Mouse (Mus musculus): ENCODE results near the gene Myrf.

Gene Myrf

DNA sequence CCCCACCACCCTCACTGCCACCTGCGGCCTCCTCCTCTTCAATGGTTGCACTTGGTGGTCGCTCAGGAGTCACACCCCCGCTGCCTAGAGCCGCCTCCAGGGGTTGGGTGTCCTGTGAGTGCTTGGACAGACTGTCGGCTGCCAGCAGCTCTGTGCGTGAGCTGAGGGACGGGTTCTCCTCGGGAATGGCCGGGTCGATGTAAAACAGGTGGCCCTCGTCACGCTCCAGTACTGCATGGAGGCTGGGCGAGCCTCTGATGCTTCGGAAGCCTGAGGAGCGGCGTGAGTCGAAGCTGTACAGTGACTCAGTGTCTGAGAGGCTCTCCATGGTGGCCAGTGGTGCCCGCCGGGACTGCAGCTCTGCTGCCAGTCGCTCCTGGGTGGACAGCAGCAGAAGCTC lies 7.6 kb upstream of the Myrf start:
- no peak for DNase-seq

DNA sequence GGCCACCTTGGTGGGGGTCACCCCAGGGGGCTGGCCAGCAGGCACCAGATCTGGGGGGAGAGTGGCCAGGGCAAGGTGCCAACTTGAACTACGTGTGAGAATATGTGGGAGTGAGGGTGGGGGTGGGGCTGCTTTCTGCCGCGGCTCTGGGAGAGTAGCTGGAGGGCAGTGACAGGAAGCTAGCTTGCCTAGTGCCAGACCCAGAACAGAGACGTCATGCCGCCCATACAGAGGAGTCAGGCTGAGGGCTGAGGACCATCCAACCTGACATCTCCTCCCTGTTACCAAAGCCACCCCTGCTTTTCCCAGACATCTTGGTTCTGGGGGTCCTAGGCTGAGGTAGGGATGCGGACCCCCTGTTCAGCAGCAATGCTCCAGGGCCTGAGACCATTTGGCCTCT lies 6.6 kb upstream of the Myrf start:
- no peak for DNase-seq

DNA sequence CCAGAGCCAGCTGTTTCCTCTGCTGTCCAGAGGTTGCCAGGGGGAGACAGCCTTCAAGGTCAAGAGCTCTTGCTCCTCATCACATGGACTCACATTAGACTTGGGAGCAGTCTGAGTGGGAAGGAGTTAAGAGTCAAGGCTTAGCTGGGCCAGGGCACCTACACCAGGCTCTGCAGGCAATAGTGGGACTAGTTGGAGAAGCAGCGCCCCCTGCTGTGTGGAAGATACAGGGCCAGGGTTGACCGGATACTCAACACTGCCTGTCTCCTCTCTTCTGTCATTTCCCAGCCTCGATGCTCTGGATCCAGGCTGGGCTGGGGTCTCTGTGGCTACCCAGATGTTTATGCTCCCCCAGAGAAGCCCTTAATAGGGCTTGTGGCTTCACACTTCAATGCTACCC lies 3.6 kb upstream of the Myrf start:
- DNase-seq: peak in 1 of 2 experiments; percentile 58

DNA sequence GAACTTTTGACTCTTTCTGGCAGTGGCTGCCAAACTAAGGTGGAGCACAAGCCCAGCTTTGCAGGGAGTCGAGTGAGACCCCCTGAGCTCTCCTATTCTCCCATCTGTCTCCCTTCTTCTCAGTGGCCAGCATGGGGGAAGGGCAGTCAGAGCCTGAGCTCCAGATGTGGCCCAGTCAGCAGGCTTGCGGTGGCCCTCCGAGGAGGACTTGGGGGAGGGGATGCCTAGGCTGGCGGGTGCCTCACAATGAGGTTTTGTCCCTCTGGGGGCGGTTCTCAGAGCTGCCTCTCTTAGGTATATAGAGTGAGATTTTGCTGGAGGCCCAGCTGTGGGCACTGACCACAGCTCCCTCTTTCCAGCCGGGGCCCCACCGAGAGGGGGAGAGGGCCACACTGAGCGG lies 2.4 kb upstream of the Myrf start:
- DNase-seq: peak in 1 of 2 experiments; percentile 14

DNA sequence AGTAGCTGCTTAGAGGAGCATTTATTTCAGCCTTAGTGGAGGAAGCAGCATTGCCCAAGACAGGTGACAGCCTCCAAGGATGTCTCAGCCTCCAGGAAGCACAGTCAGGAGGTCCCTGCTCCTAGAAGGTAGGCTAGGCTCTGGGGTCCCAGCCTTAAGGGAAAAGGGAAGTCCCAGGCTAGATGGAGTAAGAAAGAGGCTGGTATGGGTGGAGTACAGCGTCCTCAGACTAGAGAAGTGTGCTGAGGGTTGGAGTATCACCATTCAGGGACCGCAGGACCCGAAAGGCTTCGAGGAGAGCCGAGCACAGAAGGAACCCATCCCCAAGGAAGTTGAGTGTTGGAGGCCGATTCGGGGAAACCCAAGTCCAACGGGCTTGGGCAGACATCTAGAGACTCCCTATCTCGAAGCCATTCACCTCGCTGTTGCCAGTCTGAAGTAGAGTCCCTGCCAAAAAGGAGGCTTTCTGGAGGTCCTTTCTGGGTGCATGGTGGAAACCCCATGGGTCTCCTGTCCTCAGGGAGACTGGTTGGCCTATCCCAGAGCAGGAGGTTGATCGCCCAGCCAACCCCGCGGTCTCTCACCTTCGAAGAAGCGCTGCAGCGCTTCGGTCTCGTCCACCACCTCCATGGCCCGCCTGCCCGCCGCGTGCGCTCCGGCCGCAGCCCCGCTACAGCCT lies 434 bp downstream of the Myrf start:
- no peak for DNase-seq

DNA sequence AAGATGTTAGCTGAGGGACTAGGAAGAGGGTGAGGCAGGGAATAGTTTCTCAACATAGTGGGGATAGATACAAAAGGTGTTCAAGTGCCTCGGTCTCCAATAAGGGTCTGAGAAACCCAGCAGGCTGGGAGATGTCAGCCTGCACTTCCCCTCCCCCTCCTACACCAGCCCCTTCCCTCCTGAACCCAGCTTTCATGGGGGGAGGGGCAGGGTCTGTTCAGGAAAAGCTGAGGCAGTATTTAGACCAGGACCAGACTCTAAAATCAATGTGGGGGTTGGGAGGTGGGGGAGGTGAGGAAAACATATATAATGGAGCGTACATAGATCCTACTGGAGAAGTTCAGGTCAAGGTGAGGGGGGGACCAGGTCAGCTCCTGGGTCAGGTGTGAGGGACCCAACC lies 1.1 kb downstream of the Myrf start:
- DNase-seq: no peak

DNA sequence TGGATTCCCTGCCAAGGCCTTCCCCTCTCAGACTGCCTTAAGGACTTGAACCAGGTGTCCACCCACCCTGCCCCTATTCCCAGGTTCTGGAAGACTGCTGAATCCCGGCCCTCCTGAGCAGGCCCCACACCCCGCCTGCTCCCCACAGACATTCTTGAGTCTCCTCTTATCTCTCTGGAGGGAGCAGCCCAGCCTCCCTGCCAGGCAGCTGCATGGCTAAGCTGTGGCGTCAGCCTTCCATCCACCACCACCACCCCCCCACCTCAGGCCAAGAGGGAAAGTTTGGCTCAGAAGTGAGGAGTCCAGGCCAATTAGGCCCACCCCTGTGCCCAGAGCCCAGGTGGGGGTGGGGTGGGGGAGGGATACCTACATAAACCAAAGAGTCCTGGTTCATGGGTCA lies 2.1 kb downstream of the Myrf start:
- DNase-seq: no peak

DNA sequence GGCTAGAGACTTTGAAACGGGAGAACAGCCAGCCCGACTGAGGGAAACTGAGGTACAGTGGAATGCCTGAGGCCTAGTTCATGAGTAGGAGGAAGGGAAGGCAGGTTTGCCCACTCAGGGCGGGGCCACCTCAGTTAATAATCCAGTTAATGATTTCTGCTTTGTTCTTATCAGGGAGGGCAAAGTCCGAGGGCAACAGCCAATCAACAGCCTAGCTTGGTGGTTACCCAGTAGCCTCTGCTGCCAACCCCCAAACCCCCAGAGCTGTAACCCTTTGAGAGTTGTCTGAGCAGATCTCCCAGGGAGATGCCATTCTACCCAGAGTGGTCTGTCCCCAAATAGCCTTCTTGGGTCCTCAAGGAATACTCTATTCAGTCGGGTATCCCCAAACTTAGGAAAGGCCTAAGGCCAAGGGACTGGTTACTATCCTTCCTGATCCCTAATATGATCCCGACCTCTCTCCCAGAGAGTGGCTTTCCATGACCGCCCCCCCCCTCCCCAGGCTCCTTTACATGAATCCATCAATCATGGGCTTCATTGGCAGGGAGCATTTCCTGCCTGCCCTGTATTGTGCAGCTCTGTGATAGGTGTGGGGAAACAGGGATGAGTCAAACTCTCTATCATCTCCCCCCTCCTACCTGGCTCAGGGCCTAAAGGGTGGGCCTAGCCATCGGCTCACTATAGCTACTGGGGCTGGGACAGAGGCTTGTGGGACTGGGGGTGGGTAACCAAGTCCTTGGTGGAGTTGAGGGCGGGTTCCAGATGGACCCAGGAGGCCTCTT lies 4.6 kb downstream of the Myrf start:
- no peak for DNase-seq

DNA sequence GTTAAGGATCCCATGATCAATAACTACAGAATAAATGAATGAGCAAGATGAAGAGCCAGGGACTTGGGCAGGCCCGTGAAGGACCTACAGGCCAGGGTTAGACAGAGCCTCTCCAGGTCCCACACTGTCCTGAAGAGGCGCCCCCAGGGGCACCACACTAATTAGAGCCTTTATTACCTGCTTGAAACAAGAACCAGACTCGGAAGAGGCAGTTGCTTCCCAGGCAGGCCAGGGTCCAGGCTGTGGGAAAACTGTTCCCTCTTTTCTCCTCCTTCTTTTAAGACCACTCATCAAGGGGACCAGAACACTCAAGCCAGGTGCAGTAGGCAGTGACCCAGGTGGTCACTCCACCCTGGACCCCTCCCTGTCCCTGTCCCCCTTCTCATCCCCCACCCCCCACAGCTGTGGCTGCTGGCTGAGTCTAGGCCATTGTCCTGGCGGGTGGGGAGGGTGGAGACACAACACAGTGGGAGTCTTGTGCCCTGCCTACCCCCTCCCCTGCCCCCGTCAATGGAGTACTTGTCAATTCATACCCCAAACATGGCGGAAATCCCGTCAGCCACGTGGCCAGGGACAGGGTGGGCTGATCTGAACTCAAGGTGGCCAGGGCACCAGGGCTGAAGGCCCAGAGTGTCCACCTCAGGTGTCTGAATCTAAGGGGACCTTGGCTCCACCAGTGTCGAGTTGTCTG lies 8.1 kb downstream of the Myrf start:
- DNase-seq: peak in 1 of 2 experiments; percentile 23

DNA sequence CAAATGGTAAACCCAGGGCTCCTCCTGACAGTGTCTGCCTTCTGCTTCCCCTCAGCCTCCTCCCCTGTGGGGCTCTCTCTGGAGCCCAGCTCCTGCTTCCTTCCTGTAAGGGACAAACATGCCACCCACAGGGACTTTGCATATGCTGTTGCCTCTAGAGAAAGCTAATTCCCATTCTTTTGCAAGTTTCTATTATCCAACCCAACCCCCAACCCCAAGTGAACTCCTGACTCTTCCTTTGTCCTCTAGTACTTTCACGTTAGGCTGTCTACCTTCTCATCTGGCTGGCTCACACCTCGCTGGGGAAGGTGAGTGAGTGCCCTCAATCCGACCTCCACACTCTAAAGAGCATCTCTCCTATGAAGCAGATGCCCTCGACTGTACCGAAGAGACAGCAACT lies 8.7 kb downstream of the Myrf start:
- DNase-seq: no peak

DNA sequence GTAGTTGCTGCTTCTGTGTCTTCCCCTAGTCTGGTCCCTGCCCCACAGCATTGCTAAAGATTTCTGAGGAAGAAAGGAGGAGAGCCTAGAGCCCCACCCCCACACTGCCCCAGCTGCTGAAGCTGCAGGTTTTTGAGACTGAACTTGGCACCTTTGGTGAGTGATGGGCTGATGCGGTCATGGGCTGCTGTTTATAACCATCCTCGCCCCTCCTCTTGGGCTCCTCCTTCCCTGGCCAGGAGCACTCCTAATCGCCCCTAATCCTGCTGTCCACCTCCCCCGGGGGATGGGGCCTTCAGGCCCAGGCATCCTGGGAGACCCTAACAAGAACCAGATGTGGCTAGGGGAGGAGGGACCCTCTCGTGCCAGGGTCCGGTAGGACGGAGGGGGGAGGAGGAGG lies 9.5 kb downstream of the Myrf start:
- DNase-seq: no peak

DNA sequence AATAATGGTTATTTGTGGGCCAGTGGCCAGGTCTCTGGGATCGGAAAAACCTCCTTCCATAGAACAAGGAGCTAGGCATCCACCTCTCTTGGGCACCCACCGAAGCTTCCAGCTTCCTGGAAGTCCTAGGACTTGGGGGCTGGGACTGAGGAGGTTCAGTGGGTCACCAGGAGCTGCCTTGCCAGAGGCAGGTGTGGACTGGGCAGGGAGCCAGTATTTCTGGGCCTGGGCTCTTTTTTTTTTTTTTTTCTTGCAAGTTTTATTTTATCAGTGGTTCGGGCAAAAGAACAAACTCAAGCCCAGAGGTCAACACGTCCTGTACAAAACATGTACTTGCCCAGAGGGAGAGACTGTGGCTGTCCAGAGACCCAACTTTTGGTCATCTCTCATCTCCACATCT lies 14.8 kb downstream of the Myrf start:
- no peak for DNase-seq

DNA sequence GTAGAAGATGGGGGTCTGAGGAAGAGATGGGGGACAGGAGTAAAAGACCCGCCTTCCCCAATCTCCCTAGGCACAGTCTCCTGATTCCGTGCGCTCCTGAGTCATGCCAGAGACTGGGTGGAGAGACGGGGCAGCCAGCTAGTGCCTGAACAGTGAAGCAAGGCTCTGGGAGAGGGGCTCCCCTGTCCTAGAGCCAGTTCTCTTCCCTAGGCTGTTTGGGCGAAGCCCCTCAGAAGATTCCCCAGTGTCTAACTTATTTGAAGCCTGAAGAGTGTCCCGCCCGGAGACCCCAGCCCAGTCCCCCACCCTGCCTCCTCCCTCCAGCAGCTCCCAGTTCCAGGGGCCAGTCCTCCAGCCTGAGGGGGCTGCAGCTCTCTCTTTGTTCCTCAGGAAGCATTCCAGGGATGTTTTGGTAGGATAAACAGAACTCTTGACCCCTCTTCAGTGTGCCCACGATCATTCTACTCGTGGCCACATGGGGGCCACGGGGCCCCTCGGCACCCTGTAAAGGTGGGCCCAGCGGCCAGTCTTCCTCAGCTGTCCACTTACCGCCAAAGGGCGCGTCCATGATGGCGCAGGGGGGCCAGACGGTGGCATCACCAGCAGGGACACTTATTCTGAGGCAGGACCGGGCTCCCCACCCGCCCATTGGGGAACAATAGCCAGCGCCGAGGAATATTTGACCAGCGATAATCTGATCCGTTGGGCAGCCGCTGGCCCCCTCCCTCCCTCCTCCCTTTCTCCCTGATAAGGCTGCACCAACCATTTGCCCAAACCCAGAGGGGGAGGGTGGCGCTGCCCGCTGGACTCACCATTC lies 15.7 kb downstream of the Myrf start:
- no peak for DNase-seq

DNA sequence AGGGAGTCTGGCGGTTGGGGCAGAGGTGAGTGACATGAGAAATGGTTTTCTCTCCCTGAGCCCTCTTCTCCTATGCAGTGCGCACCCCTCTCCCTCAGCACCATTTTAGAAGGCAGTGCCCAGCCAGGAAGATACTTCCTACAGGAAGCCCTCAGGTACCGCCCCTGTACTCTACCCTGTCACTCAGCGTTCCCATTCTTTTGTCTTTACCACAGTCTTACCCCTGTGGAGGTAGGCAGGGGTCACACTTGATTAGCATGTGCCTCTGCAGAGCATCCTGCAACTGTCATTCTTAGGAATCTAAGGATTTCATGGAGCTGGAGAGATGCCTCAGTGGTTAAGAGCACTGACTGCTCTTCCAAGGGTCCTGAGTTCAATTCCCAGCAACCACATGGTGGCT lies 17.0 kb downstream of the Myrf start:
- no peak for DNase-seq

DNA sequence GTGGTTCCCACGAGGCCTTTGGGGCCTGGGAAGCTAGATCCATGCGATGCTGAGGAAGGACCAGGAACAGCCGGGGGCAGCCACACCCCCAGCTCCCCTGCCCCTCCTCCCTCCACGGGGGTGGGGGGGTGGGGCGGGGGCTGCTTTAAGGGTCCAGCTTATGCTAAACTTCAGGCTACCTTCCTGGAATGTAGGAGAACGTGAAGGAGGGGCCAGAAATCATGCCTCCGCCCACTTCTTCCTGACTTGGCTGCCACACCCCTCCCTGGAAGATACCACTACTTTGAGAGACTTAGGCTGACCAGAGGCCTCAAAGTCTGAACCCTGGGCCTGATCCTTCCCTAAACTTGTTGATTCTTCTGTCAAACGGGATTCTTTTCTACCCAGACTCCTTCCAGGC lies 17.9 kb downstream of the Myrf start:
- no peak for DNase-seq

DNA sequence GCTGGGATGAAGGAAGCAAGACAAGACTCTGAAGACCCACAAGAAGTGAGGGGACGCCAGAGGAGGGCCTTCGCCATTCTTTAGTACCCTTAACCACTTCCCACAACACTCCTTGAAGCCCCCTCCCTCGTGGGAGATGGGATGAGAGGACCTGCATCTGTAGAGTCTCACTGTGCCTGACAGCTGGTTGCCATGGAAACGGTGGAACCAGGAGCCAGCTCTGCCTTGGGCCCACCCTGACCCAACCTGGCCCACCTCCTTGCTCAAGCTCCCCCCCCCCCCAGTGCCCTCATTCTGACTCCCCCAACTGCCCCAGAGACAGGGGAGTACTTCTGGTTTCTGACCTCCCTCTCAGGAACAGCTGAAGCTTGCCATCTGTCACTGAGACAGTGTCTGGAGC lies 19.0 kb downstream of the Myrf start:
- DNase-seq: no peak

DNA sequence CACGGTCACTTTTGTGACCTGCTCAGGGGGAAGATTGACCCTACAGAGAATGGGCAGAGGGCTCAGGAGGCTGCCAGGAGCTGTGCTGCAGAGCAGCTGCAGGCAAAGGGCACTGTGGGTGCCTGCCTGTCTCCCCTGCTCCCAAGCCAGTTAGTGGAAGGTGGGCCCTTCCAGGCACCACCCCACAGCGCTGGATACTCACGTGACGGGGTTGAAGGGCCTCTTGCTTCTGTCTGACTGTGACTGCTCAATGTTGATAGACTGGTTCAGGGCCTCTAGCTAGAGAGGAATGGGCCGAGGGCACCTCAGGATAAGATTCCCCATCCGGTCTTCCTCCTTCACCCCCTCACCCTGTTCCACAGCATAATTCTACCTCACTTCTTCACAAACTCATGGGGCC lies 21.0 kb downstream of the Myrf start:
- DNase-seq: no peak

DNA sequence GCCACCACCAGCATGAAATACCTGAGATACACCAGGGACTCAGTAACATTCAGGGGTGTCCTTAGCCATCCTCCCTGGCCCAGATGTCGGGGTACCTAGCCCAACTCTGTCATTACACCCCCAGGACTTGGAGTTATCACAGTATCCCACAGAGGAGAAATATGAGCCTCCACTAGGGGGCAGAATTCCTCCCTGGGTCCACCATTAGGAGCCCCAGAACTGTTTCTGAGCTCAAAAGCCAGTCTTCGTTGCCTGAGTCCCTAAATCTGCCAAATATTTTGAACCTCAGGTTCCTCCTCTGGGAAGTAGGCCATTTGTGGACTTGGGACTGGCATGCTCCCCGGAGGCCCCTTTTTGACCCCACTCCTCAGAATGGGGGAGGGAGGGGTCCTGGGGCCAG lies 21.4 kb downstream of the Myrf start:
- DNase-seq: peak; percentile 21 to 58

DNA sequence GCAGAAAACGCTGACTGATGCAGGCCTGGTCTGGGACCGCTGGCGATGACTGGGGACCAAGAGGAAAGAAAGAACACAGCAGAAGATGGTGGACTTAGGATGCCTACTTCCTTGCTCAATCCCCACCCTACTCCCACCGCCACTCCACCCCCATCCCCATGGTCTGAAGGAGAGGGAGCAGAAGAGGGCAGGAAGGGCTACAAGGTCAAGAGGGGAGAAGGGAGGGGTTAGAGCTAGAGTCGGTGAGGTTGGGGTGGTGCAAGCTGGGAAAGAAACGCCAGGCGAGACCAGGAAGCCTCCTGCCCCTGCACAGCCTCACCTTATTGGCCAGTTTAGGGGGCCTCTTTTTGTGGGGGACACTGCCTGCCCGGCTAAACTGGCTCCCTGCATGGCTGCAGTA lies 24.4 kb downstream of the Myrf start:
- DNase-seq: no peak

DNA sequence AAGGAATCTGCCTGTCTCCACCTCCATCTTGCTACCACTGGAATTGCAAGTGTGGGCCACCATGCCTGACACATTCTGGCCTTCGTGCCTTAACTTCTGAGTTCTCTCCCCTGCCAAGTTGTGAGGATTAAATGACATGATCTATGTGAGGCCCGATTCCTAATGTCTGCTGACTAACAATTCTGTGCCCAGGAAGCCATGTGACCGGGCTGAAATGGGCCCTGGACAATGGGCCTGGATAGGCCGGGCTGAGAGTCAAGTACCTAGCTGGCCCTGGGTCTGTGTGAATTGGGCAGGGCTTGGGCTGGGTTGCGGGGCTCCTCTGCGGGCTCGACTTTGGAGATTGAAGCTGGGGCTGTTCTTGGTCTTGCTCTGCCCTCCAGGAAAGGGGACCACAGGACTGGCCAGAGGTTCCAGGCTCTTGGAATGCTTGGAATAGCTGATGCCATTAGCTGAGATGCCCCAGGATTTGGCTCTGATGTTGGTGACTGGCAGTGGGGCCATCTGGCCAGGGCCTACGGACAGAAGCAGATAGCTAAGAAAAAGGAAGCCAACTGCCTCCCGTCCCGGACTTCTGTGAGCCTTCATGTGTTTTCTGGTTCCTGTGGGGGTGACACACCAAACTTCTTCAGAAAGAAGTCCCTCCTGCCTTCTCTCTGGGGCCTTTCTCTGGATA lies 26.6 kb downstream of the Myrf start:
- DNase-seq: peak in 1 of 2 experiments; percentile 17

DNA sequence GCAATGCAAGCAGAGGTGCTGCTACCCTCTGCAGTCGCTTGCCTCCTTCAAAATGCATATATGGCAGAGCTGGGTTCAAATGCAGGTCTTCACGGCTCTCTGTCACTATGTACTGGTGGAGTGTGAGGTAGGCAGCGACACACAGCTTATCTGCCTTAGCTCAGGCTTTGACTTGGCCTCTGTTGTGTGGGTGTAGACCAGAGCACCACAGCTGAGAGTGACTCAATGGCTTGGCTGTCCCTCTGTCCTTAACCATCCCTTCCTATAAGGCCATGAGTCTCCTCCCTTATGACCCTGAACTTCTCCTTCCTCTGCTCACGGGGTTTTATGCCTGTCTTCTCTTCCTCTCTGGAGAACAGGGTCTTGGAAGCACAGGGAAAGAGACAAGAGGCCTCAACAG lies 29.7 kb downstream of the Myrf start:
- DNase-seq: no peak

DNA sequence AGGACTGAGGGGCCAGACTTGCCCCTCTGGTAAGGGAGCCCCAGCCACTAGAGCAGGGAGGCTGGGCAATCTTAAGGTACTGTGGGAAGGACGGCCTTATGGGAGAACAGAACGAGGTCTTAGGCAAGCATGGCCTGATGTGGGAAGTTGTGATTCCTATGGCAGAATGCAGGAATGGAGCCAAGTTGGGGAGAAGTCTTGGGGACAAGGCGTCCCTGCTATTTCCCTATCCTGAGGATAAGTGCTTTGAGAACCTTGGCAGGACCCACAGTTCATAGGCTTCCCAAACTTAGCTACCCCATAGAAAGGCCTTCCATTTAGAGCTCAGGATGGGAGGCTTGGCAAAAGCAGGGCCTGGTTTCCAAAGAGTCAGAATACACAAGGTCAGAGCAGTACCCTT lies 31.7 kb downstream of the Myrf start:
- DNase-seq: no peak

DNA sequence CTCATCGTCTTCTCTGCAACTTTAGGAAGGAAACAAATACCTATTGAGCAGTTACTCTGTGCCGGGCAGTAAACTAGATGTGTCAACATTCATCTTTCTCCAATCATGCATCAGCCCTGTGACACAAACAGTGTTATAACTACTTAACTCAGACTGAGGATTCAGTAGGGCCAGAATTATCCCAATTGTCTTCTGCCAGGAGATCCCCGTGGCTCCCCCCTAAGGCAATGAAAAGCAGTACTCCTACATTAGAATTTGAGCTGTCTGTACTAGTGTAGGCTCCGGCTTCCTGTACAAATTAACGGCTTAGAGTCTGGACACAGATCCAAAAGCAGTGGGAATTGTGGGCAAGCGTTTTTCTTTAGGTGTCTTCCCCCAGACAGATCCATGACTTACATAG lies 35.5 kb downstream of the Myrf start:
- no peak for DNase-seq

All from cerebellum, postnatal 25 days (tissue).